Mouse (Mus musculus) brain, embryonic 14.5 days (tissue): Measurements from ENCODE around the gene Nkain2. TPM values are rescaled to one million over a fixed set of nuclear protein-coding genes. Genes with fewer than 3 reads are reported as not detected.

Experiments
- DNase-seq: peaks from one replicate; pipeline ENCODE4 v3.0.0-alpha.2; 2011; ENCODE audit warnings: low read depth
- CTCF ChIP-seq: fragments of 200-500 bp; IDR thresholded peaks from 2 replicates; pipeline ENCODE4 v1.5.1; 2012; ENCODE audit warnings: inconsistent platforms, mild to moderate bottlenecking, moderate library complexity, borderline replicate concordance; ENCODE audit not compliant: insufficient read depth, insufficient read length; ENCODE audit errors: extremely low read depth
- POLR2A ChIP-seq: fragments of 200-500 bp; IDR thresholded peaks from 2 replicates; pipeline ENCODE4 v1.6.1; 2012; ENCODE audit warnings: mild to moderate bottlenecking, inconsistent platforms, borderline replicate concordance; ENCODE audit not compliant: poor library complexity, insufficient read depth, insufficient read length, severe bottlenecking; ENCODE audit errors: extremely low read depth
- polyA plus RNA-seq: library from polyadenylated mRNA; depleted of rRNA; stranded (reverse); fragments of >200 nt; gene quantifications from 2 replicates; pipeline ENCODE4 v1.2.3, GENCODE M21; 2012; rRNA removed

Gene Nkain2
- polyA plus RNA-seq = 12.4 and 12.9 TPM in 2 replicates

- no peak for TF ChIP-seq CTCF
- 0 out of 2 replicates have a peak, but pooled peaks have one; percentile 9 for TF ChIP-seq POLR2A
- peak; percentile 91 for DNase-seq
Observed at GRCm38 (mm10) chr10:32889652-32890506, at the start of gene Nkain2. Gene Nkain2, minus strand, starts transcription at chr10:32890462.

- no peak for DNase-seq
- TF ChIP-seq POLR2A (no peak), CTCF (no peak)
Observed at GRCm38 (mm10) chr10:32939853-32940252, 49.6 kb upstream of the Nkain2 start.

- TF ChIP-seq CTCF (peak; percentile 60; the same call in 1 of the 2 replicates), POLR2A (no peak)
- peak; percentile 74 for DNase-seq
Observed at GRCm38 (mm10) chr10:32895093-32895492, 4.8 kb upstream of the Nkain2 start.

DNA sequence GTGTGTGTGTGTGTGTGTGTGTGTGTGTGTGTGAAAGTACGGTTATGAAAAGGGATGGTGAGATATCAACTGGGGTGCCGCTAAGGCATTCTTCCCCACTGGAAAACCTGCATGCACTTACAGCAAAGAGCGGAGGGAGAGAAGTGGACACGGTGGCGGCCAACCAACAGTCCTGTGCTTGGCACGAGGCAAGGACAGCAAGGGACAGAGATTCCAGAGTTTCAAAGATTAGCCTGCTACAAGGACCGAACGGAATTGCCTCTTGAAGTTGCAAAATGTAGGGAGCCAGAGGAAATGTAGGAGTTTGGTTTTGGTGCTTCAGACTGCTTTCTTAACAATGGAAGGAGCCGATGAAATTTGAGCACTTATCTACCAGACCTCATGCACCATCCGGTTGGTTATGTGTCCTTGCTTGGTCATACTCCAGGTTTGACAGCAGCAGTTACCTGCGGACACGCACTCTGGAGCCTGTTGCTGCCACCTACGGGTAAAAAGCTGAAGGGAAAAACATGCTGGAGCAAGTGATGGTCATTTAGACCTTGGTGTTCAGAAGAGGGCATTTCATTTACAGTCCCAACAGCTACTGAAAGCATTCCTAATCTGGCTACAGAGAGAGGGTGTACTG is 357 bp upstream of the Nkain2 start:
- TF ChIP-seq POLR2A (no peak), CTCF (peak; percentile 76)
- DNase-seq = peak; percentile 89

GRCm38 (mm10) chr10:32881977-32882376 is 8.3 kb downstream of the Nkain2 start:
- peak; percentile 90 for DNase-seq

DNA sequence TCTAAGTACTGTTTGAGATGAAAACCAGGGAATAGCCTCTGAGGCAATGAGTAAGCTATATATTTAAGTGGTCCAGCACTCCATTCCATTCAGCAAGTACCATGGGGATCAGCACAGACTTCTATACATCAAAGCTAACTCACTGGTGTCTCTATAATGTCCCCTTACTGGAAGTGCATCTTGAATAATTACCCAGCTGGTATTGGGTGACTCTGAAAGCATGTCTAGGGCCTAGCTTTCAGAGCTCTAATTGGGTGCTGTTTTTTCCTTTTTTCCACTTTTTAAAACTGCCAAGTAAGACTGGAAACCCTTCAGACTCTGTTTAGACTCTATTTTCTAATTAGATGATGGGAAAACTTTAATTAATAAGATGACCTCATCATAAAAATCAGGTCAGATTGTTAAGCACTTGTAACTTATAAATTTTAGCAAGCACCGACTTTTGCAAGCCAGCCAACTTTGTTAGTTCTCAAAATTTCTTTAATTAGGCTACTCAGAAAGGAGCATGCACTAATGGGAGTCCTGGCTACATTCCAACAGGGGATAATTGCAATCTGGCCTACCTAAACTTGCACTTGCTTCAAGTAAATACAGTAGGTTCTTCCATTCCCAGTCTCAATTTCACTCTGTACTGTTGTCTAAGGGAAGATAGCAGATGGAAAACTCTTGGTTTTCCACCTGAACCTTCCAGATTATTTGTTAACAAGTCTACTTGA is 19.4 kb downstream of the Nkain2 start:
- no peak for TF ChIP-seq POLR2A
- TF ChIP-seq CTCF = no peak
- peak; percentile 97 for DNase-seq

More at GRCm38 (mm10) chr10:32881977-32882376, 8.3 kb downstream of the Nkain2 start:
- no peak for TF ChIP-seq POLR2A
- TF ChIP-seq CTCF = no peak

DNA sequence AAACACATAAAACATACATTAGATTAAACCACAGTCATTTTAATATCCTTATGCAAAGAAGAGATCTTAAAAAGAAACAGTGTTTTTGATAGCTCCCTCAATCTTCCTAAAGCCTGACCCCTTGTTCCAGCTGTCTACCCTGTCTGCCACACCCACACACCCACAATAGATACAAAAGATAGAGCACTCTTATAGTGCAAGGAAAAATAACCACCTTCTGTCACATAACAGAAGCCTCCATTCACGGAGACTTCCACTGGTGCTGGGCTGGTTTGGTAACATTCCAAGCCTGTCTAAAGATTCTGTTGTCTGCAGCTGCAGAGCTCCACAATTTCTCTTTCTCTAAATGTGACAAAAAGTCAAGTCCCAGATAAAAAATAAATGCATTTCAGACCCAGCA is 20.7 kb downstream of the Nkain2 start:
- DNase-seq = peak; percentile 70
- no peak for TF ChIP-seq CTCF
- no peak for TF ChIP-seq POLR2A

DNA sequence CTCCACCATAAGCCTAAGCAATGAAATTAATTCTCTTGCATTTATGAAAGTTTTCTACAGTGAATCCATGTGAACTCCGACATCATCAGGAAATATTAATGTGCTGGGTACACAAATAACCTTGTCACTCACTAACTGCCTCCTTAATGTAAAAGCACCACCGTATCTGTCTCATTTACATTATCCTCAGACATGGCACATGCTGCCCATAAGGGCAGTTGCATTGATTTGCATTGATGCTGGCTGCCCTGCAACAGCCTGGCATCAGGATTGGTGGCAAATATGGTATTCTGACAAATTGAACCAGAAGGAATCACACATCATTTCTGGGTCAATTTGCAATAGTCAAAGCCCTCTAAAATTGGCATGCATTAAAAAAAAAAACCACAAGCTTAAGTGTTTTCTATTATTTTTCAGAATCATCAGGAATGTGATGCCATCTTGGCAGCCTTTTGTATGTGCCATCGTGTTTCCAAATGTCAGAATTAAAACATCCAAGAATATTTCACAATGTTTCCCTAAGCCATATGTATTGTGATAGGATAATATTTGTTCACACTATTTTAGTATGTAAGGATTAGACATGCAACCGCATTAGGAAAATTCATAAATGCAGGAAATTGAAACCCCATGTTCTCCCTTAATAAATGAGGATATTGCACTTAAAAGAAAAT is 74.9 kb downstream of the Nkain2 start:
- TF ChIP-seq CTCF = no peak
- peak; percentile 77 for DNase-seq

- DNase-seq = peak; percentile 28
Observed at GRCm38 (mm10) chr10:32796215-32796614, 94.0 kb downstream of the Nkain2 start.

GRCm38 (mm10) chr10:32790541-32790940 is 99.7 kb downstream of the Nkain2 start:
- no peak for TF ChIP-seq CTCF
- TF ChIP-seq POLR2A = no peak
- no peak for DNase-seq

More at GRCm38 (mm10) chr10:32796215-32796614, 94.0 kb downstream of the Nkain2 start:
- TF ChIP-seq CTCF = no peak
- no peak for TF ChIP-seq POLR2A
